Mouse (Mus musculus): ENCODE results near the gene Snrk. TPM values are rescaled to one million over a fixed set of nuclear protein-coding genes. Genes with fewer than 3 reads are reported as not detected.

The Snrk gene
- polyA plus RNA-seq, 1 experiment from 2014 or later: 34.1 TPM

DNA sequence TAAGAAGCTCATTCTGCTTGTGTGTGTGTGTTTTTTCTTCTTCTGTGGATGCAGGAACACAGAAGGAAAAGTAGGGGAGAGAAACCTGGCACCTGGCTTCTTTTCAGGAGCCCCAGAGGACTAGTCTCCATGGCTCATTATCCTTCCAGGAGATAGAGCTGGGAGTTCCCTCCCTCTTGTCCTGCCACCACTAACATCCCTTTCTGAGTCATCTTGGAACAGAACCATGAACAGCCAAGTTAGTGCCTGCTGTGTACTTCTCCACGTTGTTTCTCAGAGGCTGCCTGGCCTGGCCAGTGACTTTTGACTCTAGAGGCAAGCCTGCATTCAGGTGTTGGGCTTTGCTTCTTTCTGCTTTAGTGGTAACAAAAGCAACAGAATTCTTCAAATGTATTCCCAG, 707 bp upstream of the Snrk start:
- Histone ChIP-seq H3K4me1 (replicated peaks; ENCODE audit: control insufficient read depth, insufficient read depth, low read length) (peaks cover 7% of the 10 kb centered on the region), H3K36me3 (ENCODE audit: control insufficient read depth, insufficient read depth, low read length) (no peaks in the 10 kb centered on the region), H3K27me3 (replicated peaks; ENCODE audit: control insufficient read depth, insufficient read depth, low read length) (no peaks in the 10 kb centered on the region), H3K4me3 (ENCODE audit: low read depth, low read length) (no peak overlapping the region), H3K27ac (ENCODE audit: low read depth, low read length) (no peak overlapping the region), H3K4me2 (no peak overlapping the region), H3K9me3 (ENCODE audit: control insufficient read depth, low read length) (no peaks in the 10 kb centered on the region), H3K9ac (ENCODE audit: low read depth, low read length) (no peak overlapping the region)
- ATAC-seq (replicated peaks; ENCODE audit: low FRiP score) (no peak), DNase-seq (ENCODE audit: low spot score) (peak; percentile 30)
- 53% methylated on average over 1 of the region's 1 CpGs for WGBS

DNA sequence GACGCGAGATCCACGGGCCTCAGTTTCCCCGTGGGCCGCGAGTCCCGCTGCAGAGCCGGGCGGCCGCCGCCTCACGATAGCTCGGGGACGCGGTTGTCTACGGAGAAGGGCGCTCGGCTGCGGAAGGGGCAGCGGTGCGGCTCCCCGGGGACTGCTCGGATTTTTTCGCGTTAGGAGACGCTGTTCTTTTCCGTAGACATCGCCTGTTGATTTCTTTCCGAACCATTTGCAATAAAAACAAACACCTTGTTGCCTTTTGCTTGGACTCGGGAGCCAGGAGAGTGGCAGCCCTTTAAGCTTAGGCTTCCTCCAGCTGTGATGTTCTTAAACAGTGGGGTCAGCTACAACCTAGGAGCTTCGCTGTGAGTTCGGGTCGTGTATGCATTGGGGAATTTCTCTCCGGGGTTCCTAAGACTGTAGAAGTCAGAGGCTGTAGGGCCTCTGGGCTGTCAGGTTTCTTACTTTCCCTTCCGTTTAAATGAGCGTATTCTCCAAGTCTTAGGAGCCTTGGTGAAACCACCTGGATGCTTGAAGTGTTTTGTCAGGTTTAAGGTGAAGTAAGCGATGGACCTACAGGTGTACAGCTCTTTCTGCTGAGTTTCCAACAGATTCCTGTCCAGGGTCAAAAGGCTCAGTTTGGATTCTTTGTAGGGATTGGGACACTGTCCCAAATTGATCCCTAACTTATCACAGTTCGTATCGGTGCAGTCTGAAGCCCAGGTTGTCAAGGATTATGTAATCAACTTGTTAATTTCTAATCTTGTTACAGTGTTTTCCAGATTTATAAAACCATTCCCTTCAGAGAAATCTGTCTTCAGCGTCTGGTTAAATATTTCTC, 845 bp downstream of the Snrk start:
- Histone ChIP-seq H3K27me3 (replicated peaks; ENCODE audit: control insufficient read depth, insufficient read depth, low read length) (no peaks in the 10 kb centered on the region), H3K4me2 (peak overlapping the region; percentile 69), H3K27ac (ENCODE audit: low read depth, low read length) (peak overlapping the region; percentile 82), H3K9ac (ENCODE audit: low read depth, low read length) (peak overlapping the region; percentile 88), H3K36me3 (ENCODE audit: control insufficient read depth, insufficient read depth, low read length) (no peaks in the 10 kb centered on the region), H3K9me3 (ENCODE audit: control insufficient read depth, low read length) (no peaks in the 10 kb centered on the region), H3K4me3 (ENCODE audit: low read depth, low read length) (peak overlapping the region; percentile 81), H3K4me1 (replicated peaks; ENCODE audit: control insufficient read depth, insufficient read depth, low read length) (peaks cover 9% of the 10 kb centered on the region)
- 5% methylated on average over 40 of the region's 40 CpGs for WGBS
- DNase-seq (ENCODE audit: low spot score): peak; percentile 44
- ATAC-seq (replicated peaks; ENCODE audit: low FRiP score): peak; percentile 41; the same call in 1 of the 2 replicates

DNA sequence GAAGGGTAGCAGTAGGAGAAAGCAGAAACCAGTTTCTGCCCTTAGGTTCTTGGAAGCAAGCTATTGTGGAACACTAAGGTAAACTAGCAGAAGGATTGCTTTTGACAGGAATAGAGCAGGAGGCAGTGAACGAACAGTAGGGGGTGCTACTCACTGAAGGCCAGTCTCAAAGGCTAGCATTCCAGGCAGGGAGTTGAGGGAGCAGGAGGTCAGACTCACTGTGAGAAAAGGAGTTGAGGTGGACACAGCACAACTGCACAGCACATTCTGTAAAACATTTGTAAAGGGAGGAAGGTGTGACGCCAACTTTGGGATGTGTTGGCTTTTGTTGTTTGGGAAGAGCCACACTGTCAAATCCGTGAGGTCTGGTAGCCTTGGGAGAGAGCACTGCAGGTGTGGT, 3.0 kb downstream of the Snrk start:
- H3K4me1 ChIP-seq (replicated peaks; ENCODE audit: control insufficient read depth, insufficient read depth, low read length): peaks cover 11% of the 10 kb centered on the region

DNA sequence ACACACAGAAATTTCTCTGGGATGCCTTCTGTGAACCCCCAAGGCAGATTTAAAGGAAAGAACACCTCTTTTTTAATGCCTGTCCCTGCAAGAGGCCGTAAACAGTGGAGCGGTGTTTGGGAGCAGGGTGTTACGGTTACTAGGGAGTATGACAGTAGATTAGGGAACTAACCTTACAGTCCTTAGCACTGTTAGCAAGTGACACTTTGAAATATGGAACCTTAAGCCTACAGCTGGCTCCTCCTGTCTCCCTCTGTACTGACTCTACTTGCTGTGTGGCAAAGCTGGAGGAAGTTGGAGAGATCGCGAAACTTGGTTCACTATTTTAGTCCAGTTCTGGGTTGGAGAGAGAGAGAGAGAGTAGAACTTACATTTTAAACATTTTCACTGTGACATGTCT, 5.0 kb downstream of the Snrk start:
- Histone ChIP-seq H3K9me3 (ENCODE audit: control insufficient read depth, low read length) (no peaks in the 10 kb centered on the region), H3K4me1 (replicated peaks; ENCODE audit: control insufficient read depth, insufficient read depth, low read length) (peaks cover 15% of the 10 kb centered on the region), H3K4me2 (no peak overlapping the region), H3K27me3 (replicated peaks; ENCODE audit: control insufficient read depth, insufficient read depth, low read length) (no peaks in the 10 kb centered on the region), H3K36me3 (ENCODE audit: control insufficient read depth, insufficient read depth, low read length) (no peaks in the 10 kb centered on the region), H3K9ac (ENCODE audit: low read depth, low read length) (no peak overlapping the region), H3K27ac (ENCODE audit: low read depth, low read length) (no peak overlapping the region), H3K4me3 (ENCODE audit: low read depth, low read length) (no peak overlapping the region)
- WGBS: 71% methylated on average over 5 of the region's 5 CpGs
- ATAC-seq (replicated peaks; ENCODE audit: low FRiP score) (no peak), DNase-seq (ENCODE audit: low spot score) (no peak)

More for the DNA sequence above, 3.0 kb downstream of the Snrk start:
- 47% methylated on average over 3 of the region's 3 CpGs for WGBS
- Histone ChIP-seq H3K9me3 (ENCODE audit: control insufficient read depth, low read length) (no peaks in the 10 kb centered on the region), H3K4me3 (ENCODE audit: low read depth, low read length) (no peak overlapping the region), H3K4me2 (no peak overlapping the region; the same call in 1 of the 2 replicates), H3K27me3 (replicated peaks; ENCODE audit: control insufficient read depth, insufficient read depth, low read length) (no peaks in the 10 kb centered on the region), H3K27ac (ENCODE audit: low read depth, low read length) (no peak overlapping the region), H3K36me3 (ENCODE audit: control insufficient read depth, insufficient read depth, low read length) (no peaks in the 10 kb centered on the region), H3K9ac (ENCODE audit: low read depth, low read length) (no peak overlapping the region)
- DNase-seq (ENCODE audit: low spot score) (peak; percentile 34), ATAC-seq (replicated peaks; ENCODE audit: low FRiP score) (no peak)

DNA sequence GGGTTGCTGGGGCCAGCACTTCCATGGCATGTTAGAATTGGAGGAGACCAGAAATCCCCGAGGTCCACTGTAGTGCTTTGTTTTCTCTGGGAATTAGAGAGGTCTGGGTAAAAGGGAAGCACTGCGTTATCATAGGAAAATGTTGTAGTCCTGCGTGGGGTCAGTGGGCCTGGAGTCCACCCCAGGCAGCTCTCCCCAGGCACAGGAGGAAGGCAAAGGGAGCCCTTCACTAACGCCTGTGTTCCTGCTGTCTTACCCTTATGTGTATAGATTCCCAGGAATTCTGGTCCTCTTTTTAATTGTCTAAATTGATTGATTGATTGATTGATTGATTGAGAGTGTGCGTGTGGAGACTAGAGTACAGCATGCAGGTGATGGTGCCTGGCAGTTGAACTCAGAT, 6.1 kb downstream of the Snrk start:
- Histone ChIP-seq H3K4me1 (replicated peaks; ENCODE audit: control insufficient read depth, insufficient read depth, low read length) (peaks cover 16% of the 10 kb centered on the region), H3K9me3 (ENCODE audit: control insufficient read depth, low read length) (no peaks in the 10 kb centered on the region), H3K9ac (ENCODE audit: low read depth, low read length) (no peak overlapping the region), H3K4me2 (no peak overlapping the region), H3K27me3 (replicated peaks; ENCODE audit: control insufficient read depth, insufficient read depth, low read length) (no peaks in the 10 kb centered on the region), H3K36me3 (ENCODE audit: control insufficient read depth, insufficient read depth, low read length) (no peaks in the 10 kb centered on the region), H3K27ac (ENCODE audit: low read depth, low read length) (no peak overlapping the region), H3K4me3 (ENCODE audit: low read depth, low read length) (no peak overlapping the region)
- WGBS: 66% methylated on average over 5 of the region's 5 CpGs
- ATAC-seq (replicated peaks; ENCODE audit: low FRiP score) (no peak), DNase-seq (ENCODE audit: low spot score) (peak; percentile 27)

DNA sequence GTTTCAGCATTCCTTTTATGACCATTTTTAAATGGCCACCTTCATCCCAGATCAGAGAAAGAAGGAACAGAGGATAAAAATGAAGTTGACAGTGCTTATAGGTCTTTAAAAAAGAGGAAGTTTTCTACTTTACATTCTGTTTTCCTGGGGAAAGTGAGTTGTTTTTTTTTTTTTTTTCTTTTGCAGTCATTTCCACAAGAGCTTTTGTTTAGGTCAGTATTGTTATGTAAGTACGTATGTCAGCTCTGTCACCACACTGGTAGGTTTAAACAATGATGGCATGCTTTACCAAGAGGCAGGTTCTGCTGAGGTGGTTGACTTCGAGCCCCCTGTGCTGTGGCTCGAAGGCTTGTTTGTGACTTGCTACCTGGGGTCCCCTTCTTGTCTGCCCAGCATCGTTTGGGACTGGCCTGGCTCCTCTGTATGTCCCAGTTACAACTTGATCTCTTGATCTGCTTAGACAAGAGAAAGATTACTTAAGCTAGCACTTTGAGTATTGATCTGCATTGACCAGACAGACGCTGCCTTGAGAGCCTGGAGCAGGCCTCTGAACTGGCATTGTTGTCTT, 8.7 kb downstream of the Snrk start:
- ATAC-seq (replicated peaks; ENCODE audit: low FRiP score) (no peak), DNase-seq (ENCODE audit: low spot score) (peak; percentile 27)
- H3K9me3 ChIP-seq (ENCODE audit: control insufficient read depth, low read length): no peaks in the 10 kb centered on the region
- H3K36me3 ChIP-seq (ENCODE audit: control insufficient read depth, insufficient read depth, low read length): no peaks in the 10 kb centered on the region
- peaks cover 15% of the 10 kb centered on the region for H3K4me1 ChIP-seq (replicated peaks; ENCODE audit: control insufficient read depth, insufficient read depth, low read length)
- H3K27me3 ChIP-seq (replicated peaks; ENCODE audit: control insufficient read depth, insufficient read depth, low read length): no peaks in the 10 kb centered on the region
- H3K27ac ChIP-seq (ENCODE audit: low read depth, low read length): no peak overlapping the region
- WGBS: 67% methylated on average over 5 of the region's 5 CpGs
- no peak overlapping the region for H3K9ac ChIP-seq (ENCODE audit: low read depth, low read length)
- H3K4me2 ChIP-seq: no peak overlapping the region
- H3K4me3 ChIP-seq (ENCODE audit: low read depth, low read length): no peak overlapping the region

DNA sequence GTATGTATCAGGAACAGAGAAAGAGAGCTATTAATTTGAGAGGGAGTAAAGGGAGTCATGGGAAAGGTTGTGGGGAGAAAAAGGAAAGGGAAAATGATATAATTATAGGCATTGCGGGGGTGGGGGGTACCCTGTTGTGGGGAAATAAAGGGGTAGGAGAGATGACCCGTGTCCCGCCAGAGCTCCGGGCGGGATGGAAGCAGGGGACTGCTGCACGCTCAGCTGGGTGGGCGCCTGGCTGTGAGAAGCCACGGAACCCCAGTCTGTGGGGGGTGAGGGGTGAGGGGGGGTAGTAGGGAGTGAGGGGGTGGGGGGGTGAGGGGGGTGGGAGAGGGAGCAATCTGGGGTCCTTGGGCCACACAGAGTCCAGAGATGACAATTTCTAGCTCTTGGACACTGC, 9.7 kb downstream of the Snrk start:
- peaks cover 14% of the 10 kb centered on the region for H3K4me1 ChIP-seq (replicated peaks; ENCODE audit: control insufficient read depth, insufficient read depth, low read length)
- no peak for ATAC-seq (replicated peaks; ENCODE audit: low FRiP score)
- H3K9me3 ChIP-seq (ENCODE audit: control insufficient read depth, low read length): no peaks in the 10 kb centered on the region
- H3K27me3 ChIP-seq (replicated peaks; ENCODE audit: control insufficient read depth, insufficient read depth, low read length): no peaks in the 10 kb centered on the region
- H3K4me2 ChIP-seq: no peak overlapping the region
- H3K4me3 ChIP-seq (ENCODE audit: low read depth, low read length): no peak overlapping the region
- H3K36me3 ChIP-seq (ENCODE audit: control insufficient read depth, insufficient read depth, low read length): no peaks in the 10 kb centered on the region
- no peak overlapping the region for H3K9ac ChIP-seq (ENCODE audit: low read depth, low read length)
- DNase-seq (ENCODE audit: low spot score): no peak
- WGBS: 91% methylated on average over 8 of the region's 8 CpGs
- no peak overlapping the region for H3K27ac ChIP-seq (ENCODE audit: low read depth, low read length)

DNA sequence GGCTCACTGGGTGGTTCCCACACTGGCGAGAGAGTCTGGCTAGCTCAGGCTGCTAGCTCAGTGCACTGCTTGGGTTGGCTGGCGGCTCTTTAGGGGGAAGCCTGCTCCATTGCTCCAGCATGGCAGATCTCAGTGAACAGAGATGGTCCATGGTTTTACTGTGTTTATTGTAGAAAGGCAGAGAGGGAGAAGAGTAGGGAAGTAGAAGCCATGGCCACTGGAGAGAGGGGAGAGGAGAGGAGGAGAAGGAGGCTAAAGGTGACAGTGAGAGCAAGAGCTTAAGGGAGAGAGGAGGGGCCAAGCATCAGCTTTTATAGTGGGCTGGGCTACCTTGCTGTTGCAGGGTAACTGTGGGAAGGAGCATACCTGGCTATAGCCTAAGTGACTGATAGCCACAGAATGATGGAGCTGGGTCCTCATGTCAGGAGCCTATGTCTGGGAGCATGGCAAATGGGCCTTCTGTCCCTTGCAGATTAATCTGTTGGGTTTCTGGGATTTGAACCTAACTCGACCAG, 10.3 kb downstream of the Snrk start:
- peaks cover 13% of the 10 kb centered on the region for H3K4me1 ChIP-seq (replicated peaks; ENCODE audit: control insufficient read depth, insufficient read depth, low read length)
- 70% methylated on average over 3 of the region's 3 CpGs for WGBS
- no peak for ATAC-seq (replicated peaks; ENCODE audit: low FRiP score)
- no peaks in the 10 kb centered on the region for H3K9me3 ChIP-seq (ENCODE audit: control insufficient read depth, low read length)
- H3K9ac ChIP-seq (ENCODE audit: low read depth, low read length): no peak overlapping the region
- no peak overlapping the region for H3K27ac ChIP-seq (ENCODE audit: low read depth, low read length)
- H3K4me3 ChIP-seq (ENCODE audit: low read depth, low read length): no peak overlapping the region
- no peaks in the 10 kb centered on the region for H3K27me3 ChIP-seq (replicated peaks; ENCODE audit: control insufficient read depth, insufficient read depth, low read length)
- DNase-seq (ENCODE audit: low spot score): peak; percentile 25
- no peak overlapping the region for H3K4me2 ChIP-seq
- no peaks in the 10 kb centered on the region for H3K36me3 ChIP-seq (ENCODE audit: control insufficient read depth, insufficient read depth, low read length)

Data from liver, embryonic 11.5 days (tissue).